Mouse (Mus musculus) gonadal fat pad, adult 2 months (tissue): Measurements from ENCODE around the gene Rps11. TPM values are rescaled to one million over a fixed set of nuclear protein-coding genes. Genes with fewer than 3 reads are reported as not detected.

ENCODE experiments used
- DNase-seq: peaks from one replicate; pipeline ENCODE4 v3.0.0-alpha.2; 2012; ENCODE audit warnings: low read depth
- polyA plus RNA-seq: library from polyadenylated mRNA; depleted of rRNA; stranded (reverse); fragments of >200 nt; gene quantifications from 2 replicates; pipeline ENCODE4 v1.2.3, GENCODE M21; 2012; rRNA removed

The Rps11 gene
- polyA plus RNA-seq, 1 experiment: 218 TPM

- DNase-seq: no peak
These were observed 38.2 kb downstream of the Rps11 start for GRCm38 (mm10) chr7:45086084-45086483.

DNA sequence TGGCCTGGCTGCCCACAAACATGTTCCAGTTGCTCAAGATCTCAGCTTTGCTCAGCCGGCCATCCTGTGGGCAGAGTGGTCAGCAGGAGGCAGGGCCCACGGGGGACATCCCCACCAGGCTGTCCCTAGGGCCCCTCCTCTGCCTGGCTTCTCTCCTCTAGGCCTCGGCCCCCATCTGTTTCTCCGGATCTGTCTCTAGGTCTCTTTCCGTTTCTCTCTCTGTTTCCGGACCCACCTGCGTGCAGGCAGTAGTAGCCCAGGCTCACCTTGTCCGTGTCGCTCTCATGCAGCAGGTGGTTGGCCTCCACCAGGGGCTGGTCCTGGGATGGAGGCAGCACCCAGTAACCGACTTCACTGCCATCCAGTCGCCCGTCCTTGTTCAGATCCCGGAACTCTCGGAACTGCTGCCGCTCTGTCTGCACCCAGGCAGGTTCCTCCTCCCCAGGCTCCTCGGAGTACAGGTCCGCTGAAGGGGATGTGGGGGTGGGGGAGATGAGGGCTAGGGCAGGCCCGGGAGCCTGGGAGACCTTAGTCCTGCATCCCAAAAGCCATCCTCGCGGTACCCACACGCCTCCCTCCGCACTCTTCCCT is 40.8 kb downstream of the Rps11 start:
- no peak for DNase-seq

DNA sequence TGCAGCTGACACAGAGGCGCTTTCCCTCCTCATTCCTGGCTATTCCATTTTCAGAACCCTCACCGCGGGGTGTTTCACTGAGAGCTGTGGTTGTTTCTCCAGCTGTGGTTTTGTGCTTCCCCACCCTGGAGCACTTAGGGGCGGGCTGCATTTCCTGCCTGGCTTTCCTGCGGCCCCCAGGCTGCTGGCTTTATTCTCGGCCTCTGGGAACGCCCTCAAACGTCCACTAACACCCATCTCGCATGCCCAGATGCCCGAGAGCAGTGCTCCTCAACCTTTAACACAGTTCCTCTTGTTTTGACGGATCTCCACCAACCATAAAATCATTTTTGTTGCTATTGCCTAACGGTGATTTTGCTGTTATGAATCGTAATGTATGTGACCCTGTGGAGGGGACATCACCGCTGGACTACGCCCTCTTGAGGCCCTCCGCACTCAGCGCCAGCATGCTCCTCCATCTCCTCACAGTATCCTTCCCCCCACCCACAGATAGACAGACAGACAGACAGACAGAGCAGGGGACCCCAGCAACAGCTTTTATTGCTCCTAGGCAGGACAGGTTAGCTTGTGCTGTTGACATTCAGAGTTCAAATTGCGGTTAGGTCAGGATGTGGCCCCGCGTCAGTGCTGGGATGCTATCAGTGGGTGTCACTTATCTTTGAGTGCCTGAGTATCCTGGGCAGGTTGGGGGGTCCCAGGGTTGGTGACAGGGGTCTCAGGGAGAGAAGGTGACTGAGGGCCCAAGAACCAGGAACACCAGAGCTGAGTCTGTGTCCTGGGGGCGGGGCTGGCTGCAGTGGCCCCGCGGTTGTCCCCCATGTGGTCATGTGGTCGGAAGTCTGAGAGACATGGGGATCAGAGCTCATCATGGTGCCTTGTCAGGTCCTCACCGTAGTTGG is 41.6 kb downstream of the Rps11 start:
- no peak for DNase-seq

GRCm38 (mm10) chr7:45081016-45081415 is 43.2 kb downstream of the Rps11 start:
- DNase-seq: no peak

DNA sequence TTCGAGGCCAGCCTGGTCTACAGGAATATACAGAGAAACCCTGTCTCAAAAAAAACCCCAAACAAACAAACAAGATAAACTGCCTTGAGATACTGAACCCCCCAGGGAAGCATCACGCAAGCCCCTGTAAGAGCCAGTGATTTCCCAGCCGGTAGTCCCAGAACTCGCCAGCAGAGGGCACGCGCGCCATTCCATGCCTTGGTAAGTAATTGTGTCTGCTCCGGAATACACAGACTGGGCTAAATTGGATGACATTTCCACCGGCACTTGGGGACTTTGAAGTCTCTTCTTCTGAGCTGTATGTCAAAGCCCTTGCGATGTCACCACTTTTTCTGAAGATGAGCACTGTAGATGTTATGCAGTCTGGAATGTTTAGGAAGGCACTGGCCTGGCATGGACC is 44.4 kb downstream of the Rps11 start:
- DNase-seq: no peak

GRCm38 (mm10) chr7:45078513-45078912 is 45.7 kb downstream of the Rps11 start:
- DNase-seq: no peak

GRCm38 (mm10) chr7:45077829-45078228 is 46.4 kb downstream of the Rps11 start:
- no peak for DNase-seq

DNA sequence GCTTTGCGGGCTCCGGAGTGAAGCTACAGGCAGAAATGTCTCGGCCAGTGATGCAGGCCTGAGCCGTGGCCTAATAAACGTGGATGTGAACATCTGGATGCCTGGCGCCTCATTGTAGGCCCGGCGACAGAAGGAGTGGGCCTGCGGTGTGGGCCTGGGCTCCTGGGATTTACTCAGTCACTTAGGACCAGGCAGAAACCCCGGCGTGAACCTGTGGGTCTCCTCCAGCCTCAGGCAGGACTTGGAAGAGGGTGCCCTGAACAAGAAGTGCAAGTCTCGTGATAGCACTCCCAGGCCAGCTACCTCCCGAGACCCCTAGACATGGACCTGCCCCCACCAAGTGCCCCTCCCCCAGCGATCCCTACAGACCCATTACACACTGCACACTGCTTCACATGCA is 46.9 kb downstream of the Rps11 start:
- DNase-seq: no peak

DNA sequence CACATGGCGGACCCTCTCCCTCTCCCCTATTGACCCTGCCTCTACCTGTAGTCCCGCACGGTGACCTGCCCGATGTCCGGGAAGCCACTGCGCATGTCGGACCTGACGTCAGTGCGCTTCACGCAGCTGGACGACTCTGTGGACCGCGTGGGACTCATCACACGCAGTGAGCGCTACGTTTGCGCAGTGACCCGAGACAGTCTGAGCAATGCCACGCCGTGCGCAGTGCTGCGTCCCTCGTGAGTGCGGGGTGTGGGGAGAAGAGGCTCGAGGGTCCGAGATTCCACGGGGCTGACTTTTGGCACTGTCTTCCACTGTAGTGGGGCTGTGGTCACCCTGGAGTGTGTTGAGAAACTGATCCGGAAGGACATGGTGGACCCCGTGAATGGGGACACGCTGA is 47.7 kb downstream of the Rps11 start:
- no peak for DNase-seq

GRCm38 (mm10) chr7:45075405-45075804 is 48.8 kb downstream of the Rps11 start:
- no peak for DNase-seq

DNA sequence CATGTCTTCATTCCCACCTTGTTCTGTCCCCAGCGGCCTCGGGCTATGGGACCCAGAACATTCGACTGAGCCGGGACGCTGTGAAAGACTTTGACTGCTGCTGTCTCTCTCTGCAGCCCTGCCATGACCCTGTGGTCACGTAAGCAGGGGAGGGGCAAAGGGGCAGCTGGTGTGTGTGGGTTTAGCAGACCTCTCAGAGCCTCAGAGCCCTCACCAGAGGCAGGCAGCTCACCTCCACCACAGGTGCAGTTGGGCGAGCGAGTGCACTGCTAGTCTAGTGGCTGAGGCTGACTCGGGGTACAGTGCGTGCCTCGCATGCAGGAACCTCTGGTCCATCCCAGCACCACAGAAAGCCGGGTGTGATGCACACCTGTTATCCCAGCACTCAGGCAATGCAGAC is 50.3 kb downstream of the Rps11 start:
- DNase-seq: no peak

GRCm38 (mm10) chr7:45073171-45073707 is 51.0 kb downstream of the Rps11 start:
- DNase-seq: no peak

Other genes with a start within 250 kb of the Rps11 start
- 95.2 and 106 TPM in 2 replicates for gene Med25, start 231.7 kb downstream of the Rps11 start, polyA plus RNA-seq
- gene Fuz, start 228.4 kb downstream of the Rps11 start, polyA plus RNA-seq: 34.2 and 34.5 TPM in 2 replicates
- gene Ap2a1, start 194.9 kb downstream of the Rps11 start, polyA plus RNA-seq: 88.2 and 99.1 TPM in 2 replicates
- gene Tsks, start 181.2 kb downstream of the Rps11 start, polyA plus RNA-seq: 3.5 and 4.7 TPM in 2 replicates
- 17.1 and 17.9 TPM in 2 replicates for gene Cpt1c, start 149.6 kb downstream of the Rps11 start, polyA plus RNA-seq
- gene Prmt1, start 137.9 kb downstream of the Rps11 start, polyA plus RNA-seq: 211 and 218 TPM in 2 replicates
- 87.1 and 89.9 TPM in 2 replicates for gene Irf3, start 126.8 kb downstream of the Rps11 start, polyA plus RNA-seq
- gene Bcl2l12, start 125.7 kb downstream of the Rps11 start, polyA plus RNA-seq: 20.3 and 22.0 TPM in 2 replicates
- gene Scaf1, start 108.1 kb downstream of the Rps11 start, polyA plus RNA-seq: 48.9 and 60.3 TPM in 2 replicates
- gene Rras, start 106.5 kb downstream of the Rps11 start, polyA plus RNA-seq: 221 and 291 TPM in 2 replicates
- 5.7 and 10.5 TPM in 2 replicates for gene Prr12, start 71.6 kb downstream of the Rps11 start, polyA plus RNA-seq
- 71.4 and 78.1 TPM in 2 replicates for gene Nosip, start 62.0 kb downstream of the Rps11 start, polyA plus RNA-seq
- 55.7 and 72.5 TPM in 2 replicates for gene Prrg2, start 61.8 kb downstream of the Rps11 start, polyA plus RNA-seq
- 112 and 116 TPM in 2 replicates for gene Rcn3, start 32.2 kb downstream of the Rps11 start, polyA plus RNA-seq
- gene Fcgrt, start 20.6 kb downstream of the Rps11 start, polyA plus RNA-seq: 152 and 158 TPM in 2 replicates
- gene Rpl13a, start 4.3 kb upstream of the Rps11 start, polyA plus RNA-seq: 2,573 and 2,702 TPM in 2 replicates
- gene Gm45713, start 11.8 kb upstream of the Rps11 start, polyA plus RNA-seq: 3.6 and 5.6 TPM in 2 replicates
- gene Flt3l, start 12.0 kb upstream of the Rps11 start, polyA plus RNA-seq: 37.2 and 42.7 TPM in 2 replicates
- gene Pih1d1, start 29.9 kb upstream of the Rps11 start, polyA plus RNA-seq: 52.4 and 58.1 TPM in 2 replicates
- gene Aldh16a1, start 30.1 kb upstream of the Rps11 start, polyA plus RNA-seq: 33.3 and 38.5 TPM in 2 replicates
- 0.86 and 0.95 TPM in 2 replicates for gene Slc17a7, start 39.5 kb upstream of the Rps11 start, polyA plus RNA-seq
- gene Gfy, start 55.1 kb upstream of the Rps11 start, polyA plus RNA-seq: not detected in 2 replicates
- not detected in 2 replicates for gene Pth2, start 56.6 kb upstream of the Rps11 start, polyA plus RNA-seq
- gene Ccdc155, start 80.5 kb upstream of the Rps11 start, polyA plus RNA-seq: 0.39 and 0.41 TPM in 2 replicates
- 11.5 and 18.9 TPM in 2 replicates for gene Dkkl1, start 87.7 kb upstream of the Rps11 start, polyA plus RNA-seq
- 32.6 and 50.1 TPM in 2 replicates for gene Tead2, start 91.3 kb upstream of the Rps11 start, polyA plus RNA-seq
- gene Cd37, start 114.7 kb upstream of the Rps11 start, polyA plus RNA-seq: 19.8 and 24.3 TPM in 2 replicates
- gene Slc6a16, start 116.6 kb upstream of the Rps11 start, polyA plus RNA-seq: 0.32 and 0.46 TPM in 2 replicates
- 1.1 and 2.3 TPM in 2 replicates for gene Slc6a21, start 153.1 kb upstream of the Rps11 start, polyA plus RNA-seq
- 41.6 and 48.8 TPM in 2 replicates for gene Trpm4, start 209.3 kb upstream of the Rps11 start, polyA plus RNA-seq
- 0.42 and 0.48 TPM in 2 replicates for gene Hrc, start 210.9 kb upstream of the Rps11 start, polyA plus RNA-seq
- gene Ppfia3, start 242.6 kb upstream of the Rps11 start, polyA plus RNA-seq: 3.0 and 3.1 TPM in 2 replicates
- 5.7 and 7.2 TPM in 2 replicates for gene Lin7b, start 246.1 kb upstream of the Rps11 start, polyA plus RNA-seq